Mouse (Mus musculus) heart, adult 2 months (tissue): ENCODE data around the gene Bcl3. TPM values are rescaled to one million over a fixed set of nuclear protein-coding genes. Genes with fewer than 3 reads are reported as not detected.
A peak's percentile ranks its signal among the peaks of the same experiment; 100 is the strongest.

Experiments
- DNase-seq, 2 experiments: peaks; one replicate each; pipeline ENCODE4 v3.0.0; 2021
- H3K27ac ChIP-seq: fragments of 200-600 bp; 2 replicates; pipeline ENCODE4 v1.8.1; 2022
- H3K27me3 ChIP-seq: fragments of 200-500 bp; 2 replicates; pipeline ENCODE4 v1.6.1; 2012; ENCODE audit warnings: mild to moderate bottlenecking, low read length, inconsistent platforms, mixed read lengths; ENCODE audit not compliant: control insufficient read depth, insufficient read depth
- H3K36me3 ChIP-seq: fragments of 200-500 bp; 2 replicates; pipeline ENCODE4 v1.6.1; 2012; ENCODE audit warnings: low read length, inconsistent platforms; ENCODE audit not compliant: control insufficient read depth, insufficient read depth
- H3K4me1 ChIP-seq: fragments of 200-500 bp; 2 replicates; pipeline ENCODE4 v1.6.1; 2011; ENCODE audit warnings: low read length; ENCODE audit not compliant: control insufficient read depth, insufficient read depth
- H3K4me3 ChIP-seq: fragments of 200-600 bp; 2 replicates; pipeline ENCODE4 v1.8.1; 2022
- H3K79me2 ChIP-seq: fragments of 200-500 bp; replicated peaks from 2 replicates; pipeline ENCODE4 v1.6.1; 2012; ENCODE audit warnings: mild to moderate bottlenecking, inconsistent platforms, low read length, moderate library complexity, mixed read lengths; ENCODE audit not compliant: control insufficient read depth, insufficient read depth
- H3K9ac ChIP-seq: fragments of 200-500 bp; 2 replicates; pipeline ENCODE4 v1.6.1; 2012; ENCODE audit warnings: low read depth, mild to moderate bottlenecking, control low read depth, inconsistent platforms, low read length, mixed read lengths
- CTCF ChIP-seq: fragments of 200-600 bp; IDR thresholded peaks from 2 replicates; pipeline ENCODE4 v1.8.1; 2022; ENCODE audit warnings: antibody characterized with exemption, mild to moderate bottlenecking, moderate library complexity
- EP300 ChIP-seq: fragments of 200-500 bp; IDR thresholded peaks from 2 replicates; pipeline ENCODE4 v1.6.1; 2011; ENCODE audit warnings: low read depth, low read length, control low read depth; ENCODE audit not compliant: insufficient read depth
- POLR2A ChIP-seq: fragments of 200-500 bp; IDR thresholded peaks from 2 replicates; pipeline ENCODE4 v1.6.1; 2011; ENCODE audit warnings: mild to moderate bottlenecking, low read depth, low read length, control low read depth; ENCODE audit not compliant: insufficient read depth
- WGBS: fragments of 180-500 bp; shearing (Covaris S2); methylation state at CpG from one replicate; pipeline ENCODE4 v1.1.7; 2018; 5-methylcytosine and 5-hydroxymethylcytosine counted together
- intact Hi-C: fragments of 180-260 bp; cut with DNase I; formaldehyde crosslinking; loops from one replicate; pipeline ENCODE4 v1.15.1; 2025
- polyA plus RNA-seq: library from polyadenylated mRNA; depleted of rRNA; stranded (reverse); fragments of >200 nt; gene quantifications from 2 replicates; pipeline ENCODE4 v1.2.3, GENCODE M21; 2012
- total RNA-seq, 2 experiments: library from RNA; stranded (reverse); gene quantifications; 2 replicates each; pipeline ENCODE4 v1.2.3; 2021

Gene Bcl3
- total and polyA plus RNA-seq, 3 experiments, result 3.5 to 11.9 (median 6.1) TPM

- H3K79me2 ChIP-seq, result no peaks in the 10 kb centered on the region; the same call in 1 of the 2 replicates
- intact Hi-C loops, result loop anchor here (2.0 kb wide), 1 partner anchor 14 kb away; no protein-coding TSS in a partner anchor
- peak overlapping the region; percentile 93 for H3K4me3 ChIP-seq
- H3K27me3 ChIP-seq, result no peaks in the 10 kb centered on the region
- H3K4me1 ChIP-seq, result peaks cover 16% of the 10 kb centered on the region
- H3K36me3 ChIP-seq, result peaks cover 5% of the 10 kb centered on the region
- WGBS, result 15% methylated on average over 4 of the region's 4 CpGs
- H3K27ac ChIP-seq, result peak overlapping the region; percentile 96
- no peak for TF ChIP-seq EP300
- TF ChIP-seq CTCF, result no peak
- no peak for TF ChIP-seq POLR2A
- H3K9ac ChIP-seq, result peak overlapping the region; percentile 91
- DNase-seq, result no peak
These were observed 53.6 kb downstream of the Bcl3 start for GRCm38 (mm10) chr7:19769001-19769400.

- peak overlapping the region; percentile 93 for H3K4me3 ChIP-seq
- intact Hi-C loops, result loop anchor here (2.0 kb wide), 1 partner anchor 13 kb away; no protein-coding TSS in a partner anchor
- H3K9ac ChIP-seq, result peak overlapping the region; percentile 91
- H3K4me1 ChIP-seq, result peaks cover 17% of the 10 kb centered on the region
- H3K27ac ChIP-seq, result peak overlapping the region; percentile 96
- no peaks in the 10 kb centered on the region; the same call in 1 of the 2 replicates for H3K79me2 ChIP-seq
- TF ChIP-seq EP300, result peak; percentile 66; the same call in 1 of the 2 replicates
- no peak for TF ChIP-seq CTCF
- peak; percentile 31; the same call in 1 of the 2 replicates for TF ChIP-seq POLR2A
- no peaks in the 10 kb centered on the region for H3K27me3 ChIP-seq
- peak in 1 of 2 experiments; percentile 41 for DNase-seq
- WGBS, result 45% methylated on average over 14 of the region's 14 CpGs
- peaks cover 6% of the 10 kb centered on the region for H3K36me3 ChIP-seq
These were observed 54.3 kb downstream of the Bcl3 start for GRCm38 (mm10) chr7:19768251-19768650.

GRCm38 (mm10) chr7:19764581-19764980 lies 58.0 kb downstream of the Bcl3 start:
- WGBS, result 46% methylated on average over 9 of the region's 9 CpGs
- DNase-seq, result peak in 1 of 2 experiments; percentile 52
- Histone ChIP-seq H3K79me2 (no peaks in the 10 kb centered on the region; the same call in 1 of the 2 replicates), H3K27ac (peak overlapping the region; percentile 69), H3K27me3 (no peaks in the 10 kb centered on the region), H3K4me3 (no peak overlapping the region), H3K36me3 (peaks cover 12% of the 10 kb centered on the region), H3K9ac (no peak overlapping the region), H3K4me1 (peaks cover 17% of the 10 kb centered on the region)
- intact Hi-C loops, result no loop called here
- TF ChIP-seq EP300, result no peak
- no peak for TF ChIP-seq CTCF
- no peak for TF ChIP-seq POLR2A

- H3K9ac ChIP-seq, result no peak overlapping the region
- DNase-seq, result peak; percentile 52 to 67
- peaks cover 15% of the 10 kb centered on the region for H3K36me3 ChIP-seq
- H3K4me1 ChIP-seq, result peaks cover 17% of the 10 kb centered on the region
- no peaks in the 10 kb centered on the region for H3K27me3 ChIP-seq
- no peaks in the 10 kb centered on the region; the same call in 1 of the 2 replicates for H3K79me2 ChIP-seq
- WGBS, result 45% methylated on average over 13 of the region's 13 CpGs
- H3K4me3 ChIP-seq, result no peak overlapping the region
- TF ChIP-seq CTCF, result no peak
- peak; percentile 70; the same call in 1 of the 2 replicates for TF ChIP-seq EP300
- no peak for TF ChIP-seq POLR2A
- intact Hi-C loops, result no loop called here
- H3K27ac ChIP-seq, result peak overlapping the region; percentile 69
These were observed 58.6 kb downstream of the Bcl3 start for GRCm38 (mm10) chr7:19763829-19764477.

- no peaks in the 10 kb centered on the region for H3K27me3 ChIP-seq
- H3K4me3 ChIP-seq, result no peak overlapping the region
- H3K79me2 ChIP-seq, result no peaks in the 10 kb centered on the region; the same call in 1 of the 2 replicates
- 66% methylated on average over 11 of the region's 11 CpGs for WGBS
- peaks cover 15% of the 10 kb centered on the region for H3K36me3 ChIP-seq
- intact Hi-C loops, result no loop called here
- DNase-seq, result no peak
- H3K4me1 ChIP-seq, result peaks cover 13% of the 10 kb centered on the region
- no peak overlapping the region for H3K9ac ChIP-seq
- no peak for TF ChIP-seq CTCF
- H3K27ac ChIP-seq, result no peak overlapping the region; the same call in 1 of the 2 replicates
These were observed 60.3 kb downstream of the Bcl3 start for GRCm38 (mm10) chr7:19762283-19762682.

GRCm38 (mm10) chr7:19760021-19760420 lies 62.5 kb downstream of the Bcl3 start:
- H3K4me1 ChIP-seq, result peaks cover 22% of the 10 kb centered on the region
- intact Hi-C loops, result no loop called here
- no peaks in the 10 kb centered on the region for H3K79me2 ChIP-seq
- H3K4me3 ChIP-seq, result no peak overlapping the region
- H3K27ac ChIP-seq, result peak overlapping the region; percentile 62
- peak overlapping the region; percentile 44 for H3K9ac ChIP-seq
- H3K27me3 ChIP-seq, result no peaks in the 10 kb centered on the region
- DNase-seq, result peak; percentile 44 to 52
- TF ChIP-seq CTCF (0 out of 2 replicates have a peak, but pooled peaks have one; percentile 3), POLR2A (0 out of 2 replicates have a peak, but pooled peaks have one; percentile 47), EP300 (peak; percentile 26; the same call in 1 of the 2 replicates)
- 34% methylated on average over 13 of the region's 13 CpGs for WGBS
- H3K36me3 ChIP-seq, result peaks cover 20% of the 10 kb centered on the region
